Mouse (Mus musculus) cerebellum, adult 9-11 months (tissue): ENCODE data around the gene Drd3.

Experiments
- DNase-seq: peaks from one replicate; pipeline ENCODE4 v3.0.0; 2022

Drd3 gene

GRCm38 (mm10) chr16:43802466-43802865, 48.6 kb downstream of the Drd3 start:
- no peak for DNase-seq

DNA sequence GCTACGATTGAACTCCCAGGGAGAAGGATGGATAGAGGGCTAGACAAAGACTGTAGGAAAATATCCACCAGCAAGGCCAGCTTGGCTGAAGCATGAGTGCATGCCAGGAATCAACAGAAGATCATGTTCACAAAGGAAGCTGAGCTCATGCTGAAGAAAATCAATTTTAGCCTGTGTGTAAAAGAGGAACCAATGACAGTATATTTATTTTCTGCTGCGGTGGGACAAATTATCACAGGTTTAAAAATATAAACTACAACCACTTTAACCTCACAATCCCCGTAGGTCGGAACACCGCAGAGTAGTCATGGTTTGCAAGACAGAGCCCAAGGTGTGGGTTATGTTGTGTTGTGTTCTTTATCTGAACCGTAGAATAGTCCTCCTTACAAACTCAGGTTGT, 50.5 kb downstream of the Drd3 start:
- no peak for DNase-seq

- DNase-seq: no peak
Observed at GRCm38 (mm10) chr16:43807048-43807447, 53.2 kb downstream of the Drd3 start.

DNA sequence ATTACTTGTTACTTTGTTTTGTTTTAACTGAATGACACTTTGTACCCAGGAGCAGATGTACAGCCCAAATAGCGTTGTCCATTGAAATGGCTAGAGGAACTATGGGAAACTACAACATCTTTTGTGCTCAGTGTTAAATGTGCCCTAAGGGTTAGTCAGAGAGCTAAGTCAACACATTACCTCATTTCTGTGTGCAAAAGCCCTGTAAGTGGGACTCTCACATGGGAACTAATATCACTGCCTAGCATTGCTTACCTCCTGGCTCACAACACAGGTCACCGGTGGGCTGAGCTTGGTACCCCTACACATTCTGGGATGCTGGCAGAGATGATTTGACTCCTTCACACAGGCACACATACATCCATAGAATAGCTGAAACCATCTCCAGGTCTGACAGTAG, 55.6 kb downstream of the Drd3 start:
- no peak for DNase-seq

- no peak for DNase-seq
Observed at GRCm38 (mm10) chr16:43811402-43811801, 57.6 kb downstream of the Drd3 start.

DNA sequence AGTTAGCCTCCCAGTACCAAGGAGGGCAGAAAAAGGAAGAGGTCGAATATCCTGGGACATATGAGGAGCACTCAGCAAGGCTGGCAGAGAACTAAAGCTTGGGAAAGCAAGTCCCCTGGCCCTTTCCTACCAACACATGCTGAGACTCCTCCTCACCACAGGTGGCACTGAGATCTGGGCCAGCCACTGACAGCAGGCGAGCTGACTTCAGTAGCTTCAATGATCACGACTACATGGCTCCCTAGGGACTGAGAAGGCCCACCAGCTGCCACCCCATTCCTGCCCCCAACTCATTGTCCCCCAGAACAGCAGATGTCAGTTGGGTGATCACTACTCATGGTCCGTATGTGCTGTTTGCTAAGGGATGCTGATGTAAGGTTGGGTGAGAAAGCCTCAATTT, 60.8 kb downstream of the Drd3 start:
- peak; percentile 57 for DNase-seq

DNA sequence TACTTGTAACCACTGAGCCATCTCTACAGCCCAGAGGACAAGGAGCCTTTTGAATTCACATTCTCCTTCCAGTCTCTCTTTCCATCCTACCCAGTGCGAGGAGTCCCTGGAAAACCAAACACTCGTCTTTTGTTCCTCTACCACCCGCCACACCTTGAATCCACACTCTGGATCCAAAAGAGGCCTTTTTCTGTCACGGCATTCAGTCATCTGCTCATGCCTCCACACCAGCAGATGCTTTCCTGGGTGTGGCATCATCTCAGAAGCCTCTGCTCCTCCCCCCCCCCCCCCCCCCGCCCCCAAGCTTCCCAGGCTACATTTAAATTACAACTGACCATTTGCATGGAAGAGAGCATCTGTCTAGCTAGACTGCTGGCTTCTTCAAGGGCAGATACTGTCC, 62.5 kb downstream of the Drd3 start:
- no peak for DNase-seq

DNA sequence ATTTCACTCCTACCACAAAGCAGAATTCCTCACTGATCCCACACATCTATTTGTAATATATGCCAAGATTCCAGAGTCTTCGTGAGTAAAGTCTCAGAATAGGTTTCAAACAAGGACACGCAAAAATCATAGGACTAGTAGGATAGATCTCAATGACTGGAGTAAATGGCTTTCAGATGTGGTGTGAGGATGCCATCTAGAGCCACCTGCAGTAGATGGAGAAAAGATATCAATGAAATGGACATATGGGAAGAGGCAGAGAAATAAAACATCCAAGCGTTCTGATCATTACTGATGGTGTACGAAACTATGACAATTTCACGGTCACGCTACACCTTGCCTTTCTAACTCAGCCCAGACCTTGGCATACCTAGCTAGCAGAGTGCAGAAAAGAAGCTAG, 64.6 kb downstream of the Drd3 start:
- DNase-seq: no peak

DNA sequence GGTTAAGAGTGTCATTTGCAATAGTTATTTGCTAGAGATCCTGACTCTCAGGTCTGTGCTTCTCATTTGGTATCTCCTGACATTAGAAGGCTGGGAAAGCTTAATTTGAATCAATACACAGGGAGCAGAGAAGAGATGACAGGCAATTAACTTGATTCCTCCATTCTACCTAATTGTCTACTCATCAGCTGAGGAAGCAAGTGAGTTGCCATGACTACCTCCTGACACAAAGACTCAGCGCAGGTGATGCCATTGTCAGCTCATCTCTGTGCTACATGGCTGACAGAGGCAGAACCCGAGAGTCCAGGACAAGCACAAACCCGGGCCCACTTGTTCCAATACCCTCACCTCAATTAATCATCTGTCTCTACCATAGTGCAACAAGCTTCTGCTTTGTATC, 73.7 kb downstream of the Drd3 start:
- DNase-seq: no peak

DNA sequence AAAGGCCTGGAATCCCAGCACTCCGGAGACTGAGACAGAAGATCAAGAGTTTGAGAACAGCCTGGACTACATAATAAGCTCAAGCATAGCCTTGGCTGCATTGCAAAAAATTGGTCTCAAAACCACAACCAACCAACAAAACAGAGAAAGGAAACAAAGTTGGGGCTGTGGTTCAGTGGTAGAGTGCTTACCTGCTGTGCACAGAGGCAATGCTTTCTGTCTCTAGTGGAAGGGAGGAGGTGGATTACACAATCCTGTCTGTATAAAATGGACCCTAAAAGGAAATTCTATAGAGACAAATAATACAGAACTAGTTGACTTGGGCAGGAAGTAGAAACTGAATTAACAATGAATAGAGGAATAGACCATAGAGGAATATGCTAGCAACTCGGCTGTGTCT, 78.1 kb downstream of the Drd3 start:
- DNase-seq: no peak

DNA sequence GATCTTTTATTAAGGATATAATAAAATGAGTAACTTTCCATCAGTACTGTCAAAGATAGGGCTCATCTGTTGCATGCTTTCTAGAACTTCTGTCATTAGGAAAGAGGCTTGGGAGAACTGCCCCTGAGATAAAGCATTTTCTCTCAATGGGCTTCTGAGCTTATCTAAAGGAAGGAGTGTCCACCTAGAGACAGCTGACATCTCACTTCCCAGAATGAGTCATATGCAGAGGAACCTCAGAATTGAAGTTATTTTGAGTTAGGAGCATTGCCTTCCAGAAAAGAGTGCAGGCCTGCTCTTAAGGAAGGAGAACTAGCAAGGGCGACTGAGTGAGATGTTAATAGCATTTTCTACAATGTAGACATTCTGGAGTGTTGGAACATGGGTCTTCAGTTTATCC, 87.4 kb downstream of the Drd3 start:
- DNase-seq: no peak

GRCm38 (mm10) chr16:43849839-43850238, 96.0 kb downstream of the Drd3 start:
- no peak for DNase-seq

- no peak for DNase-seq
Observed at GRCm38 (mm10) chr16:43858941-43859476, 105.2 kb downstream of the Drd3 start.

DNA sequence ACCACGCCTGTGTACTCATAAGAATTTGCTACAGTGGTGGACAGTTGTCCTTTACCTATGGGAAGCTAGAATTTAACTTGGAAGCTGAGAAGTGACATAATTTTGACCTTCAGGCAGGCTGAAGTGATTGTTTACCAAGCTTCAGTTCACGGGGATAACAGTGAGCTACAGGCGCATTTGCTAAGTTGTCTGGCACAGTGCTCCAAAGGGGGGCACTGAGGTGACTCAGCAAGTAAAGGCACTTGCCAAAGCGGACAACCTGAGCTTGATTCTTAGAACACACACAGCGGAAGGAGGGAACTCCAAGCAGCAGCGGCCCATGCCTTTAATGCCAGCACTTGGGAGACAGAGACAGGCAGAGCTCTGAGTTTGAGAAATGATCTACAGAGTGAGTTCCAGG, 106.8 kb downstream of the Drd3 start:
- DNase-seq: no peak

DNA sequence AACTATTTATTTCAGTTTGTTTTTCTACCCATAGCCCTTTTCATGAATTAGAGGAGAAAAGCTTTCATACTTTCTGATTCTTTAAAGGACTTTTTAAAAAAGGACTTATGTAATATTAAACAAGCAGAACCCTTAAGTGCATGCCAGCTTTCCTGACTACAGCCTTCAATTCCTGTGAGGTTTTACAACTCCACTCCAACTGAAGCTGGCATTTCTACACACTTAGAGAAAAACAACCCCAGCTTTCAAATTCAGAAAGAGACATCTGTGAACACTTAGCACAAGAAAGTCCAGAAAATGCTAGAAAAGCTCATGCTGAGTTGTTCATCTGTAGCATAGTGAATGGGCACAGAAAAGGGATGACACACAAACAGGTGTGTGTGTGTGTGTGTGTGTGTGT, 116.0 kb downstream of the Drd3 start:
- DNase-seq: no peak

GRCm38 (mm10) chr16:43871419-43871818, 117.6 kb downstream of the Drd3 start:
- DNase-seq: no peak
